Mouse (Mus musculus): ENCODE data around the gene Gm20388.
A peak's percentile ranks its signal among the peaks of the same experiment; 100 is the strongest.

The Gm20388 gene

GRCm38 (mm10) chr8:124311111-124311510 is 4400.5 kb downstream of the Gm20388 start:
- DNase-seq (ENCODE audit: low spot score in 2 of 2): no peak

GRCm38 (mm10) chr8:124311723-124312122 is 4401.1 kb downstream of the Gm20388 start:
- DNase-seq (ENCODE audit: low spot score in 2 of 2): no peak

DNA sequence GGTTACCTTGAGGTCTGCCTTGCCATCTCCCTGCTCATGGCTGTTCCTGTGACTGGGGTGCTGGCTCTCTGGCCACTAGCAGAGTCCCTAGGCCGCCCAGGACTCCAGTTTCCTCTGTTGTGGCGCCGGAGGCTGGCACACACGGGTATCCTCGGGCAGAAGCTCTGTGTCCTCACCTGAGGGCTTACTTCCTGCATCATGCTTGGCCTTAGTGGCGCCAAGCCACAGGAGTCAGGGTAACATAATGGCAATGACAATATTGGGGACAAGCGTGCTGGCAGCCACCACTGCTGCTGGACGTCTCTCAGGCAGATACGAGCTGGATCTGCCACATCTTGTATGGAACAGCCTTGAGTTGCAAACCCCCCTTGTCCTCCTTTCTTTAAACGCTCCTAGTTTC is 4401.6 kb downstream of the Gm20388 start:
- DNase-seq (ENCODE audit: low spot score in 2 of 2): no peak

DNA sequence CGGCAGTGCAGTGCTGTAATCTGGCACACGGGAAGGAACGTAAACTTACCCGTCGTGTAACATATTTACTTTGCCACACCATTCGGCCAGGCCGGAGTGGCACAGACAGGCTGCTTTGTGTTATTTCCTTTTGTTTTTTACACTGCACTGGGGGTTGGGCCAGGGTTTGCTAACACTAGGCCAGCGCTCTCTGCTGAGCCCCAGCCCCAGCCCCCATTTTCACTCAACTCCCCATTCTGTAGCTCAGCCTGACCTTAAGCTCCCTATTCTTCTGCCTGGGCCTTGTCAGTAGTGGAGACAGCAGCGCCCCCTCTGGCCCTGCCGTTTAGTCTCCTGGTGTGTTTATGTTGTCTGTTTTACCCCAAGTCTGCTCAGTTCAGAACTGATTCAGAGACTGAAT is 4404.2 kb downstream of the Gm20388 start:
- DNase-seq (ENCODE audit: low spot score in 2 of 2): no peak

- DNase-seq (ENCODE audit: low spot score in 2 of 2): peak; percentile 80 to 82
Observed at GRCm38 (mm10) chr8:124316466-124317136, 4406.0 kb downstream of the Gm20388 start.

DNA sequence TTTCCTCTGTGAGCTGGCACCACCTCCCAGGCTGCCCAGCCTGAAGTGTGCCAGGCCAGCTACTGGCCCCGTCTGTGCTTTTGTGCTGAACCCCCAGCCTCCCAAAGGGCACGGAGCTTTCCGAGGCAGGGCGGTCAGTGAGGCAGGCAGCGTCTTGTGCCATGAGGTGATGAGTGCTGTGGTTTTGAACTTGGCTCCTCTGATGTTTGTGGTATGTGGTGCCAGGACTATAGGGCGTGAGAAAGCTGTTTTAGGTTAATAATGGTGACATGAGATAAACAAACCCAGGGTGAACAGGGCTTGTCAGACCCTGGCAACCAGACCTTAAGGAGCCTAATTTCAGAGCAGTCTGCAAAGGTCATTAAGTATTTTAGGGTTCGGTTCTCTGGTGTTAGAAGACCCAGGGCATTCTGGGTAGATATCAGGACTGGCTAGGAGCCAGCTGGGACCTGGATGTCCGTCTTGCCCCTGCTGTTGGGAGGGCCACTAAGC is 4406.6 kb downstream of the Gm20388 start:
- peak; percentile 61 to 62 for DNase-seq (ENCODE audit: low spot score in 2 of 2)

GRCm38 (mm10) chr8:124317821-124318220 is 4407.2 kb downstream of the Gm20388 start:
- DNase-seq (ENCODE audit: low spot score in 2 of 2): no peak

GRCm38 (mm10) chr8:124318612-124319315 is 4408.1 kb downstream of the Gm20388 start:
- DNase-seq (ENCODE audit: low spot score in 2 of 2): peak; percentile 75 to 84

GRCm38 (mm10) chr8:124319316-124319652 is 4408.6 kb downstream of the Gm20388 start:
- no peak for DNase-seq (ENCODE audit: low spot score in 2 of 2)

GRCm38 (mm10) chr8:124321227-124321840 is 4410.7 kb downstream of the Gm20388 start:
- DNase-seq (ENCODE audit: low spot score in 2 of 2): no peak

DNA sequence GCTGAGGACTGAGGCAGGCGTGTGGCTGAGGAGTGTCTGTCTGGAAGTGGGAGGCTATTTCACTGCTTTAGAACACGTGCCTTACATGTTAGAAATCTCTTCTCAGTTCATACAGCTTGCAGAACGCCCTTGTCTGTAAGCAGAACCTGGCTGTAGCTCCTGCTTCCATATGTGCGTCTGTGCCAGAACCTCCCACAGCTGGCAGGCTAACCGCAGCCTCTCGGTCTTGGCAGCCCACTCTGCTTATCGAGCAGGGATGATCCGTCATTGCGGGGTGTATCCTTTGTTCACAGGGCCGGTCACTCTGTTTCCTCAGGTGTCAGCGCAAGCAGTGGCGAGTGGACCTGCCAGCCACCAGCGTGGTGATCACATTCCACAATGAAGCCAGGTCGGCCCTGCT is 4412.7 kb downstream of the Gm20388 start:
- peak; percentile 27 to 46 for DNase-seq (ENCODE audit: low spot score in 2 of 2)

DNA sequence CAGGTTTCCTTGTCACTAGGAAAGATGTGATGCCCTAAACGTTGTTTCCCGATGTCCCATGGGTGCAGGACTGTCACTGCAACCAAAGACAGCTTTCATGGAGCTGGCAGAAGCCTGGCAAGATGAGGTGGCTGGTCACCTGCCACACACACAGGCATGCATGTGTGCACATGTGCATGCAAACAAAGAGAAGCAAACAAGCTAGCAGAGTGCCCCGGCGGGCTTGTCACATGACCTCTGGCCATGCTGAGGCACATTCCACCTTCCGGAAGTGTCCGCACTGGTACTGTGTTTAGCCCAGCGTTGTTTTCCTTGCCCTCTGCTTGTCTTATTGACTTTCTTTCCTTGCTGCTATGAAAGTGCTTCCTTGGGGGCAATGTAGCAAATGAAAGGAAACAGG is 4417.6 kb downstream of the Gm20388 start:
- DNase-seq (ENCODE audit: low spot score in 2 of 2): no peak

- no peak for DNase-seq (ENCODE audit: low spot score in 2 of 2)
Observed at GRCm38 (mm10) chr8:124329690-124330089, 4419.0 kb downstream of the Gm20388 start.

DNA sequence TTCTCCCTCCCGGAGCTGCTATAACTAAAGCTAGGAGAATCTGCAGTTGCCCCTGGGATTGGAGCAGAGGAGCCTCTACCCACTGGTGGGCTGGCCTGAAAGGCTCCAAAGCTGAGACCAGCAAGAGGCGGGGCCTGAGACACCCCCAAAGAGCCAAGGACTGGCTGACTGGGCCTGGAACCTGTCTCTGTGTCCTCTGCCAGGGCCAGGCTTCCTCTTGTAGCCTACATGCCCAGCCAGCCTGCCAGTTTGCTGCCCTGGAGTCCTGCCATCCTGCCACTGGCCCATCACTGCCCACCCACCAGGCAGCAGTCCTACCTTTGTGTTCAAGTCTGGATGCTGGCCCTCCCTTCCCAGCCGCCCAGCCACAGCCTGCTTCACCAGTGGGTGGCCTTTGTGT is 4419.8 kb downstream of the Gm20388 start:
- DNase-seq (ENCODE audit: low spot score in 2 of 2): no peak

GRCm38 (mm10) chr8:124331094-124331493 is 4420.5 kb downstream of the Gm20388 start:
- DNase-seq (ENCODE audit: low spot score in 2 of 2): no peak

- no peak for DNase-seq (ENCODE audit: low spot score in 2 of 2)
Observed at GRCm38 (mm10) chr8:124331706-124332105, 4421.1 kb downstream of the Gm20388 start.

- DNase-seq (ENCODE audit: low spot score in 2 of 2): no peak
Observed at GRCm38 (mm10) chr8:124336302-124336701, 4425.7 kb downstream of the Gm20388 start.

GRCm38 (mm10) chr8:124339742-124340141 is 4429.1 kb downstream of the Gm20388 start:
- no peak for DNase-seq (ENCODE audit: low spot score in 2 of 2)

DNA sequence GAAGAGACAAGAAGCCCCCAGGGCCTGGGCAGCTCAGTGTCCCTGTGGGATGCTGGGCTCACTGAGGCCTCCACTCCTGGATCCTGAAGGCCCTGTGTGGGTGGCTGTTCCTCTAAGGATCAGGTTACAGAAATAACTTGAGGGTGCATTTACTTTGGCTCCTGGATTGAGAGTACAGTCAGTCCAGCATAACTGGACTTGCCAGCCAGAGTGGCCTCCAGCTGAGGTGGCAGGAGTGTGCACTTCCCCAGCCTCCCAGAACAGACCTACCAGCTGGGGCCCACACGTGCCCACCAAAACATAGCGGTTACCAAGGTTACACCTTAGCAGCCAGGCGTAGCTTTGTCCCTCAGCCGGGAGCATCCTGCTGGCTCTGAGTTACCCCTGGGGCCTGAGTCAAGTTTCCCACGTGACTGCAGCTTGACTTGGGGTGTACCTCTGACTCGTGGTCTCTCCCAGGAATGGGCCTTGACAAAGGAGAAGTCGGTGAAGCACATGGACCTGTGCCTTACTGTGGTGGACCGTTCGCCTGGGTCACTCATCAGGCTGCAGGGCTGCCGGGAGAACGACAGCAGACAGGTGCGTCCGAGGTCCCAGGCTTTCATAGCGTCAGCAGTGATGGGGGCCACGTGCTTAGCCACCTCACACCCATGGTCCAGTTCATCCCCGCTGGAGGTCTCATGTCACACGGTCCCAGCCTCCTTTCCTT is 4429.9 kb downstream of the Gm20388 start:
- DNase-seq (ENCODE audit: low spot score in 2 of 2): no peak

DNA sequence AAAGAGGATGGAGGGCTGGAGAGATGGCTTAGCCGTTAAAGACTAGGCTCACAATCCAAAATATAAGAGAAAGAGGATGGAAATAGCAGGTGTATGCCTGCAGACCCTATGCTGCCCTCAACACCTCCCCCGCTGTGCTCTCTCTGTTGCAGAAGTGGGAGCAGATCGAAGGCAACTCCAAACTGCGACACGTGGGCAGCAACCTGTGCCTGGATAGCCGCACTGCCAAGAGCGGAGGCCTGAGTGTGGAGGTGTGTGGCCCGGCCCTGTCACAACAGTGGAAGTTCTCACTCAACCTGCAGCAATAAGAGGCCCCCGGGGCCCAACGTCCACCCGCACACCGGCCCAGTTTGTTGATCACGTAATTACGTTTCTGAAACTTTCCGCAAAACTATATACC is 4432.5 kb downstream of the Gm20388 start:
- DNase-seq (ENCODE audit: low spot score in 2 of 2): no peak

GRCm38 (mm10) chr8:124343991-124344390 is 4433.4 kb downstream of the Gm20388 start:
- DNase-seq (ENCODE audit: low spot score in 2 of 2): no peak

- DNase-seq (ENCODE audit: low spot score in 2 of 2): no peak
Observed at GRCm38 (mm10) chr8:124345098-124345497, 4434.5 kb downstream of the Gm20388 start.

All from heart, adult 9 months (tissue).